Mouse (Mus musculus) testis, adult 2 months (tissue): ENCODE measurements around the gene Ano1. TPM values are rescaled to one million over a fixed set of nuclear protein-coding genes. Genes with fewer than 3 reads are reported as not detected.

Experiments
- H3K27ac ChIP-seq: fragments of 200-500 bp; 2 replicates; pipeline ENCODE4 v1.5.1; 2012; ENCODE audit warnings: low read depth, low read length; ENCODE audit not compliant: control insufficient read depth, insufficient read depth
- H3K27me3 ChIP-seq: fragments of 200-500 bp; 2 replicates; pipeline ENCODE4 v1.6.1; 2012; ENCODE audit warnings: mild to moderate bottlenecking, low read length, moderate library complexity; ENCODE audit not compliant: control insufficient read depth, insufficient read depth
- H3K36me3 ChIP-seq: fragments of 200-500 bp; 2 replicates; pipeline ENCODE4 v1.6.1; 2012; ENCODE audit warnings: mild to moderate bottlenecking, low read length; ENCODE audit not compliant: control insufficient read depth, insufficient read depth
- H3K4me1 ChIP-seq: fragments of 200-500 bp; 2 replicates; pipeline ENCODE4 v1.6.1; 2012; ENCODE audit warnings: low read length; ENCODE audit not compliant: control insufficient read depth, insufficient read depth
- H3K4me3 ChIP-seq: fragments of 200-500 bp; 2 replicates; pipeline ENCODE4 v1.5.1; 2012; ENCODE audit warnings: low read depth, mild to moderate bottlenecking, low read length, moderate library complexity, mixed read lengths; ENCODE audit not compliant: control insufficient read depth
- CTCF ChIP-seq: fragments of 200-500 bp; IDR thresholded peaks from 2 replicates; pipeline ENCODE4 v1.5.1; 2012; ENCODE audit warnings: low read depth, mild to moderate bottlenecking, inconsistent platforms, low read length, moderate library complexity; ENCODE audit not compliant: control insufficient read depth, insufficient read depth, insufficient replicate concordance
- POLR2A ChIP-seq: fragments of 200-500 bp; IDR thresholded peaks from 2 replicates; pipeline ENCODE4 v1.6.1; 2012; ENCODE audit warnings: low read depth, mild to moderate bottlenecking, inconsistent platforms, low read length, moderate library complexity; ENCODE audit not compliant: control insufficient read depth
- polyA plus RNA-seq: library from polyadenylated mRNA; depleted of rRNA; stranded (reverse); fragments of >200 nt; gene quantifications from 2 replicates; pipeline ENCODE4 v1.2.3, GENCODE M21; 2012

Gene Ano1
- polyA plus RNA-seq, 1 experiment, result 28.2 TPM

DNA sequence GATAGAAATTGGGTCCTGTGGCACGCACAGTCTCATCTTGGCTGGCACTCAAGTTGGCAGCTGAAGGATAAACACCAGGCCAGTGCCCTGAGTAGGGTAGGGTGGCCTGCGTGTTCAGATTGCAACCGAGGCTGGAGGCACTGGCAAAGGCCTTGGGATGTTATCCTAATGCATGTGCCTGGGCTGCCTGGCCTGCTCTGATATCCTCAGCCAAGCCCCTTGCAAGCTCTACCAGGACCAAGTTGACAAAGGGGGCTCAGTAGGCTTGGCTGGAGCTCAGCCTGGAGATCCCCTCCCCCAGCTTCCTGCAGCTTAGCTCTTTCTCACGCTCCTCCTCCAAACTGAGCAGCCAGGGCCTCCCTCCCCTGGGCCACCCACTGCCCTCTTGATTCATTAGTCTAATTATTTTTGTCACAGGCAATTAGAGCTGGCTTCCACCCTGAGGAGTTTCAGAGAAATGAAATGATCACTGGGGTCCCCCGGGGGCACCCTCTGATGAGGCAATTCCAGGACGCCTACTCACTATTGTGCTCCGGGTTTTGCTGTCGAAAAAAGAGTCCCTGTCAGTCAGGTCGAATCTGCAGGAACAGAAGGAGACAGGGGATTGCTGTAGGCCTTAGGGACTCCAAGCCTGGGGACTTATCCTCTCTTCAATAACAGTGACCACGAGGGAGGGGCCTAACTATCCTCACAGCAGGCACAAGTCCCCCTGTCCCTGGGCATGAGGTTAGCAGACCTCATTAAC, 97.9 kb downstream of the Ano1 start:
- no peaks in the 10 kb centered on the region for H3K27me3 ChIP-seq
- TF ChIP-seq POLR2A (no peak), CTCF (no peak)
- 0 out of 2 replicates have a peak, but pooled peaks cover 2% of the 10 kb centered on the region for H3K4me1 ChIP-seq
- H3K27ac ChIP-seq, result no peak overlapping the region
- H3K4me3 ChIP-seq, result no peak overlapping the region
- no peaks in the 10 kb centered on the region for H3K36me3 ChIP-seq

DNA sequence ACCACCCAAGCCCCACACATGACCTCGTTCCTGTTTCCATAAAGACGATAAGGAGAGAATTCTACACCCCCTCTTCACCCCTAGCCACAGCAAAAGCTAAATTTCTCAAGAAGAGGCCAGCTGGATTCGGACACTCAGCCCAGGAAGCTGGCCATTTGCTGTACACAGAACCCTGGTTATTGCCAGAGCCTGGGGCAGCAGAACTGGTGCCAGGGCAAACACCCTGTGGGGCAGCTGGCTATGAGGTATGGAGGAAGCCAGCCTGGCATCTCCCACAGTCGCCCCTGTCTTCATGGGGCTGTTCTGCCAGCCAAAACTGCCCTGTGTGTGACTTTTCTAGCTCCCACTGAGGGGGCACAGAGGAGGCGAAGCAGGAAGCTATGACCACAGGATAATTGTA, 104.2 kb downstream of the Ano1 start:
- Histone ChIP-seq H3K27ac (no peak overlapping the region), H3K4me3 (no peak overlapping the region), H3K4me1 (0 out of 2 replicates have a peak, but pooled peaks cover 2% of the 10 kb centered on the region), H3K36me3 (no peaks in the 10 kb centered on the region), H3K27me3 (no peaks in the 10 kb centered on the region)
- no peak for TF ChIP-seq CTCF
- TF ChIP-seq POLR2A, result no peak

DNA sequence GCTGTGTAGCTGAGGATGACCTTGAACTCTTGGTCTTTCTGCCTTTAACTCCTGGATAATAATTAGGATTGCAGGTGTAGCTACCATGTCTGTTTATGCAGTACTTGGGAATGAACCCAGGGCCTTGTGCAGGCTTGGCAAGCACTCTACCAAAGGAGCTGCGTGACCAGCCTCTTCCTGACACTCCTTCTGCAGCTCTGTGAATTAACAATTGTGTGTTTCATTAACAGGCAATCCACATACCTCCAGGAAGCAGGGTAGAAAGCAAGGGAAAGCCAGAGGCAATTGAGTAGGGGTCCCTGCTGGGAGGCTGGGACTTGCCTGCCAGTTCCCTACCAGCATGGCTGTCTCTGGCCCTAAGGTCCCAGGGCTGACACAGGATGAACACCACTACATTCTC, 111.0 kb downstream of the Ano1 start:
- Histone ChIP-seq H3K4me1 (no peaks in the 10 kb centered on the region), H3K4me3 (no peak overlapping the region), H3K36me3 (no peaks in the 10 kb centered on the region), H3K27me3 (no peaks in the 10 kb centered on the region), H3K27ac (no peak overlapping the region)
- no peak for TF ChIP-seq POLR2A

DNA sequence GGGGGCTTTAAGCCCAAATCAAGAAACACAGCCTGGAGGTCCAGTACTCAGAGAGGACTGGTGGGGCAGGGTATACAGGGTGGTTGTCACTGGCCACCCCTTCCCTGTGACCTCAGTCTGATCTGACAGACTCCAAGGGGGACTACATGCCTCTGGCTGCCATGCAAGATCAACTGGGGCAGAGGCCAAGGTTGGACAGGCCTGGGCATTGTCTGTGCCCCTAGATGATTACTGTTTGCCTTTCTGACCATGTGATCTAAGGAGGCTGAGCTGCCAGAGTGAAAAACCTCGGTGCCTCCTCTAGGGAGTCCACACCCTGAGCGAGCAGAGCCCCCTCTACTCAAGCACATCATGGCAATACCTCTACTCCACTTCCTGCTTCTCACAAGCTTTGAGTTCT, 115.8 kb downstream of the Ano1 start:
- H3K36me3 ChIP-seq, result no peaks in the 10 kb centered on the region
- no peak overlapping the region for H3K4me3 ChIP-seq
- H3K4me1 ChIP-seq, result no peaks in the 10 kb centered on the region
- TF ChIP-seq CTCF, result no peak
- TF ChIP-seq POLR2A, result no peak
- no peaks in the 10 kb centered on the region for H3K27me3 ChIP-seq
- no peak overlapping the region for H3K27ac ChIP-seq

DNA sequence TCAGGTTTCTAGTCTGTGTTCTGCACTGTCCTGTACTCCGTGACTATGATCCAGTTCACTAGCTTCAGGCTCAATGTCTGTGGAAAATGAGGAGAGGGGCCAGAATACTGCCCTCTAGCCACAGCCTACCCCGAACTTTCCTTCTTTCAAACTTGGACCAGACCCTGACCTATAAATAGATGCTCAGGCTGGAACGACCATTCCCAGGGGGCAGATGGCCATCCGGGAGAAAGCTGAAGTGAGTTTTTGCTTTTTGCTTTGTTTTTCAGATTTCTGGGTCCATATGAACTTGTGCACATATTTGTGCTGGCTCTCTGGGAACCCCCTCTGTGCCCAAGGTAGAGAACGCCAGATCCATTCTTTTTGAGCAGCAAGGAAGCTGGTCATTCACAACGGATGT, 116.9 kb downstream of the Ano1 start:
- Histone ChIP-seq H3K4me1 (no peaks in the 10 kb centered on the region), H3K27me3 (no peaks in the 10 kb centered on the region), H3K36me3 (no peaks in the 10 kb centered on the region), H3K4me3 (no peak overlapping the region), H3K27ac (no peak overlapping the region)
- TF ChIP-seq POLR2A (no peak), CTCF (no peak)

DNA sequence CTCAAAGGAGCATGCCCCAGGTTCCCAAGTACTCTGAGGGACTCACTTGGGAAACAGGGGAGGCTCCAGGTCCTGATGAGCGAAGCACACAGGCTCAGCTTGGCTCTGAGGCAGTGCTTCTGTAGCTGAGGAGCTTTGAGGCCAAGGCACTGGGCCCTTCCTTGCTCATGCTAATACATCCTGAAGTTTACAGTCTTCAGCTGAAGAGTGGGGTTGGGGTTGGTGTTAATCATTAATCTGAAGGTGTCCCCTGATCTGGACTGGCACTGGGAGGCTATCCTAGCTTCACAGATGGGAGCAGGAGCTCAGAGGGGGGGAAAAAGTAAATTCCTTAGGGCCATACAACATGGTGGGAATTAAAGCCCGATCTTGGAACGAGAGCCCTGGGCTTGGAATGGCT, 117.3 kb downstream of the Ano1 start:
- no peak overlapping the region for H3K27ac ChIP-seq
- H3K4me1 ChIP-seq, result no peaks in the 10 kb centered on the region
- H3K4me3 ChIP-seq, result no peak overlapping the region
- no peaks in the 10 kb centered on the region for H3K36me3 ChIP-seq
- TF ChIP-seq POLR2A, result no peak
- no peak for TF ChIP-seq CTCF
- no peaks in the 10 kb centered on the region for H3K27me3 ChIP-seq

DNA sequence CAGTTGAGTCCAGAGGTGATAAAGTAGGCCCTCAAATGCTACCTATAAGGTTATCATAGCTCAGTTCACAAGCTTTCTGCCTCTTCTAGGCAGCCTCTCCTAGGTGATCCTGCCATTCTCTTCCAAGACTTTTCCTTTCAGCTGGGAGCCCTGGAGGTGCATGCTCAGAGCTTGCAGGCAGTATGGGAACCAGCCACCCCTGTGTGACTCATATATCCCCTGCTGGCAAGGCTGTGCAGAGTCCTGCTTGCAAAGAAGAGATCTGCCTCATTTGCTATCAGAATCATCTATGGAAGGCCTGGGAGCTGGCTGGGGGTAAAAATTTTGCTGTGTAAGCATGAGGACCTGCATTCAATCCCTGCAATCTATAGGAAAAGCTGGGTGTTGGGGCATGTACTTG, 119.5 kb downstream of the Ano1 start:
- Histone ChIP-seq H3K4me1 (no peaks in the 10 kb centered on the region), H3K27ac (no peak overlapping the region), H3K27me3 (no peaks in the 10 kb centered on the region), H3K4me3 (no peak overlapping the region), H3K36me3 (no peaks in the 10 kb centered on the region)
- TF ChIP-seq POLR2A (no peak), CTCF (no peak)
